Mouse (Mus musculus) lung, adult 2 months (tissue): ENCODE measurements around the gene Dnlz.

Experiments
- CTCF ChIP-seq: fragments of 200-500 bp; IDR thresholded peaks from 2 replicates; pipeline ENCODE4 v1.5.1; 2011; ENCODE audit warnings: mild to moderate bottlenecking, low read length, control low read depth; ENCODE audit not compliant: insufficient read depth
- POLR2A ChIP-seq: fragments of 200-500 bp; IDR thresholded peaks from 2 replicates; pipeline ENCODE4 v1.6.1; 2011; ENCODE audit warnings: low read depth, mild to moderate bottlenecking, control low read depth, low read length, borderline replicate concordance; ENCODE audit errors: extremely low read depth

- TF ChIP-seq CTCF (no peak), POLR2A (no peak)
Observed at GRCm38 (mm10) chr2:26306702-26307101, 45.2 kb downstream of the Dnlz start.
